Mouse (Mus musculus) neutrophil, adult 5-6 weeks (primary cell): ENCODE results near the gene Csad. TPM values are rescaled to one million over a fixed set of nuclear protein-coding genes. Genes with fewer than 3 reads are reported as not detected.

Experiments
- ATAC-seq: fragments of 151-379, 151-347 bp; 2 replicates; pipeline ENCODE4 v1.8.0; 2017; ENCODE audit warnings: mild to moderate bottlenecking, moderate TSS enrichment; ENCODE audit not compliant: insufficient number of reproducible peaks, poor library complexity, low FRiP score, severe bottlenecking; ENCODE audit errors: extremely low read depth
- total RNA-seq: library from RNA; stranded (forward); fragments of 200-1000 nt; gene quantifications from 2 replicates; pipeline ENCODE4 v1.2.3, GENCODE M21; 2017

Csad gene
- total RNA-seq, 1 experiment from 2014 or later = 47.6 TPM

GRCm38 (mm10) chr15:102208092-102208561 is 3.6 kb upstream of the Csad start:
- ATAC-seq = peak; percentile 7; the same call in 1 of the 2 replicates

GRCm38 (mm10) chr15:102207351-102207750 is 2.8 kb upstream of the Csad start:
- no peak for ATAC-seq

GRCm38 (mm10) chr15:102205779-102206178 is 1.3 kb upstream of the Csad start:
- no peak for ATAC-seq

GRCm38 (mm10) chr15:102203835-102204381 is 616 bp downstream of the Csad start:
- peak; percentile 17; the same call in 1 of the 2 replicates for ATAC-seq

GRCm38 (mm10) chr15:102202971-102203834 is 1.3 kb downstream of the Csad start, which contains the start of gene Zfp740:
Gene Zfp740, plus strand, starts transcription at chr15:102203249.
- peak; percentile 86 for ATAC-seq

GRCm38 (mm10) chr15:102198841-102199240 is 5.7 kb downstream of the Csad start:
- no peak for ATAC-seq

GRCm38 (mm10) chr15:102195373-102195772 is 9.2 kb downstream of the Csad start:
- ATAC-seq = no peak

- no peak for ATAC-seq
Observed at GRCm38 (mm10) chr15:102194439-102194838, 10.1 kb downstream of the Csad start.

GRCm38 (mm10) chr15:102193652-102194051 is 10.9 kb downstream of the Csad start:
- ATAC-seq = no peak

- no peak for ATAC-seq
Observed at GRCm38 (mm10) chr15:102192820-102193386, 11.6 kb downstream of the Csad start.

GRCm38 (mm10) chr15:102192271-102192812 is 12.2 kb downstream of the Csad start:
- ATAC-seq = peak; percentile 32; the same call in 1 of the 2 replicates

- no peak for ATAC-seq
Observed at GRCm38 (mm10) chr15:102191699-102192098, 12.8 kb downstream of the Csad start.

GRCm38 (mm10) chr15:102188883-102189282 is 15.6 kb downstream of the Csad start:
- no peak for ATAC-seq

GRCm38 (mm10) chr15:102188096-102188495 is 16.4 kb downstream of the Csad start:
- ATAC-seq = no peak

GRCm38 (mm10) chr15:102186239-102186638 is 18.3 kb downstream of the Csad start:
- no peak for ATAC-seq

- no peak for ATAC-seq
Observed at GRCm38 (mm10) chr15:102183076-102183475, 21.4 kb downstream of the Csad start.

- ATAC-seq = no peak
Observed at GRCm38 (mm10) chr15:102179924-102180323, 24.6 kb downstream of the Csad start.

- ATAC-seq = no peak
Observed at GRCm38 (mm10) chr15:102179106-102179505, 25.4 kb downstream of the Csad start.

- peak; percentile 88 for ATAC-seq
Observed at GRCm38 (mm10) chr15:102178279-102178678, 26.2 kb downstream of the Csad start.
